Mouse (Mus musculus) WW6 (cell line): Measurements from ENCODE around the gene Banf1.
A peak's percentile ranks its signal among the peaks of the same experiment; 100 is the strongest.
"Not testable (repeated sequence)": the region's sequence is repeated elsewhere in the genome, so short reads cannot be mapped to it uniquely, and the experiment has no call there.

Source experiments
- DNase-seq: peaks from one replicate; pipeline ENCODE4 v3.0.0-alpha.2; 2013; ENCODE audit warnings: low read depth, low spot score

Gene Banf1

DNA sequence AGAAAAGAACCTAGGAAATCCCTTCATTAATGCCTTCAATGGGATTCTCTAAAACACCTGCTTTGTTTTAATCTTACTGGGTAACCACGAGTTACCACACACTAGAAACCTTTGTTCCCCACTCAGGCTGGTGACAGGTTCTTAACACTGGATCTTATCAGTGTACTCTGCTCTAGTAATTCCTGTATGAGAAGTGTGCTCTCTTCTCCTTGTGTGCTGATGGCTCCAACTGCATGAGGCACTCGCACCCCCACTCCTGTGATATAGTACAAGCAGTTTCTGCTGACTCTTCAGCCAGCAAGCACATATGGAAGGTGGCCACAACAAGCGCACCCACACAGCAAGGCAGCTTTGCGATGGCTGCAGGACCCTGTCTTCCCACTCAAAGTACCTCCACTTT, 7.2 kb upstream of the Banf1 start:
- no peak for DNase-seq

GRCm38 (mm10) chr19:5372724-5373123, 5.8 kb upstream of the Banf1 start:
- DNase-seq: no peak

- no peak for DNase-seq
Observed at GRCm38 (mm10) chr19:5370932-5371331, 4.0 kb upstream of the Banf1 start.

- DNase-seq: no peak
Observed at GRCm38 (mm10) chr19:5367455-5367854, 487 bp upstream of the Banf1 start.

GRCm38 (mm10) chr19:5366175-5367052, 554 bp downstream of the Banf1 start, which contains the start of gene Eif1ad:
TSS of gene Eif1ad (plus strand) at chr19:5366741.
- peak; percentile 94 for DNase-seq

DNA sequence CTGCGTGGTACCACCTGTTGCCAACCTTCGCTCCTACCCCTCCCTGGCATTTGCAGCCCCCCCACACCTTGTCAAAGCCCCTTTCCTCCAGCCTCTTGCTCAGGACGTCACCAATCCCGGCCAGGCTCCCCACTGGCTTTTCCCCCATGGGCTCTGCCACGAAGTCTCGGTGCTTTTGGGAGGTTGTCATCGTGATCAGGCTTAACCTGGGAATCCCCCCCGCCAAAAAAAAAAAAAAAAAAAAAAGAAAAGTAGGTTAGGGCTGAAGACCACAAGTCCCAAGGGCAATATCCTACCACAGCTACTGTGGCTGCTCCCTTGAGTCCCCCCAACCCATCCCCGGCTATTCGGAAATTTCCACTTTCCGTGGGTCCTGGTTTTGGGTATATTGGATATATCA, 1.2 kb downstream of the Banf1 start:
- no peak for DNase-seq

DNA sequence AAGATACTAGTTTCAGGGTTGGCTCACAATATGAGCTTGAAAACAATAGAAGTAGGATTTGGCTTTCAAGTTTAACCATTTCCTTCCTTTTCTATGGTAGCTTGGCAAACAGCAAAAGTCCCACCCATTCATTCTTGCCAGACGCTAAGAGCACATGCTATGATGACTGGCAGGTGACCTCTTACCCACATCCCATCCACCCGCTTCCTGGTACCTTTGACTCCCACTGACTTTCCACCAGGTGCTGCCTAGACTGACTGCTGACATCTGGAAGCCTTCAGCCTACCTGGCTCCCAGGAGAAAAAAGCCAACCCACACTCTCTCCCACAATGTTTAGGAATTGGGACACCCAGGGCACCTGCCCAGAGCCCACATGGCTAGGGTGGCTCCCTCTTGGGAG, 2.8 kb downstream of the Banf1 start:
- DNase-seq: no peak

- DNase-seq: no peak
Observed at GRCm38 (mm10) chr19:5362186-5362585, 4.8 kb downstream of the Banf1 start.

DNA sequence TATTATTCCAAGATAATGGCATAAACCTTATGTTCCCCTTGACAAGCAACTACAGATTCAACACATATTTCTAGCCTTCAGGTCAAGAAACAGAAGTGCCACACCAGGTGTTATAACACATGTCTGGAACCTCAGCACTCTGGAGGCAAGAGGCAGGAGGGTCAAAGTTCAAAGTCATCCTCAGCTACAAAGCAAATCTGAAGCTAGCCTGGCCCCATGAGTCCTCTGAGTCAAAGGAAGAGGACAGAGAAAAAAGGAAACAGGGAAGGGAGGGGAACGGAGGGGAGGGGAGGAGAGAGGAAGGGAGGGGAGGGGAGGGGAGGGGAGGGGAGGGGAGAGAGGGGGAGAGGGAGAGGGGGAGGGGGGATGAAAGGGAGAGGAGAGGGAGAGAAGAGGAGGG, 10.9 kb downstream of the Banf1 start:
- DNase-seq: no peak

DNA sequence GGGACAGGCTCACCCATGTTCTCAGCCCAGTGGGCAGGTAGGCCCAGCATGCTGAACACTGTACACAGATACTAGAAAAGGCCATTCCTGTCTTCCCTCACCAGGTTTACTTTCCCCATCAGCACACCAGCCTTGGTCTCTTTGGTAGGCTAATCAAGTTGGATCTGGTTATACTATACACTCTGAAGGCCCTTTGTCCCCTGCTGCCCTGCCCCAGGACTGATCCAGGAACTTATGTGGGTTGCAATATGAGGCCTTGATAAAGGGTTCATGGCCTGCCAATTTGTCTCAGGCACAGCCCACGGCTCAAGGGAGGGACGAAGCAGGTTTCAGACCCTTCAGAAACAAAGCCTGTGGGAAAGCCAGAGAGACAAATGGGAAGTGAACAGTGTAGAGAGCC, 13.4 kb downstream of the Banf1 start:
- no peak for DNase-seq

- DNase-seq: not testable (repeated sequence)
Observed at GRCm38 (mm10) chr19:5349502-5349873, 17.5 kb downstream of the Banf1 start, which contains the start of gene Cst6. TSS of gene Cst6 (minus strand) at chr19:5349574.

- DNase-seq: no peak
Observed at GRCm38 (mm10) chr19:5348526-5349501, 18.2 kb downstream of the Banf1 start.

DNA sequence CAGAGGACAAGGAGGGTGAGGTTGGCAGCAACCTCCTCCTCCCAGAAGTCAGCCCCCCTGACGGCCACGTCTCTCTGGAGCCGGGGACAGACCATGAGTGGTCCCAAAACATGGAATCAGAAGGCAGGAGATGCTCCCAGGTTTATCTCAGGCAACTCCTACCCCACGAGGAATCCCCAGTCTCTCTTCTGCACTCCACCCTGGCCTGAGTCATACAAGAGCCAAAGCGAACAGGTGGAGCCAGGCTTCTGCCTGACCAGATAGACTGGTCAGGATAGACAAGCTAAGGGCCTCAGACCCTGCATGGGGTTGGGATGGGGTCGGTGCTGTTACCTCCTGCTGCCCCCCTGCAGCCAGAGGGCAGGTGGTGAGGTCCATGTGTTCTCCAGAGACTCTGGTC, 18.9 kb downstream of the Banf1 start:
- DNase-seq: no peak

DNA sequence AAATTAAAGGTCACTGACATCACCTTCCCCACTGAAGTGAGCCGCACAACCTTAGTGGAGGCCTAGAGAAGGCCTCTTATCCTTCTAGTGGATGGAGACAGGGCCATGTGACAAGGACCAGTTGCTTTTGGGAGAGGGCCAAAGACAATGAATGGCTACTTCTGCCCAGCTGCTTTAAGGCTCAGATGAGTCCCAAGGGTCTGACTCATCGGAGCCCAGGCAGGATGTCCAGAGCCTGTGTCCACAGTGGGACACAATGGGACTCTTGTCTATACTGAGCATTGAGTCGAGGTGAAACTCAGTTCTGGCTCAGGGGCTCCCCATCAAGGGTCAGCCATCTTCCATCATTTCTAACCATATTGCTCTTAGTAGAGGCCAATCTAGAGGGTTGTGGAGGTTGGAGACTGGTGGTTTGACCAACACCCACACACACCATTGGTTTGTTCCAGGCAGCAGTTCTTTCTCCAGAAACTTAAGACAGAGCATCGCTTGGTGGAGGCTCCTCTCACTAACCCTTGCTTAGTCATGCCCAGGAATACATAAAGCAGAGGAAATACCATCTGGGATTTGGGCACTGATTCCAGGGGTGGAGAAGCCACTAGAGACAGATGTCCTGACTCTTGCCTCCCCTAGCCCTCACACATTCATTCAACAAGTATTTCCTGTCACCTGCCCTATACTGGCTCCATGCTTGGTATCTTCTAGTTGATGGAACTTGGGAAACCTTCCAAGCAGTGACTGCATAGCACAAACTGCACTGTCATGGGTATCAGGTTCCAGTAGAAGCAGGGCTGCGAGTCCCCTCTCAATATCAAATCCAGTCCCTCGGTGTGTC, 21.5 kb downstream of the Banf1 start:
- DNase-seq: no peak

DNA sequence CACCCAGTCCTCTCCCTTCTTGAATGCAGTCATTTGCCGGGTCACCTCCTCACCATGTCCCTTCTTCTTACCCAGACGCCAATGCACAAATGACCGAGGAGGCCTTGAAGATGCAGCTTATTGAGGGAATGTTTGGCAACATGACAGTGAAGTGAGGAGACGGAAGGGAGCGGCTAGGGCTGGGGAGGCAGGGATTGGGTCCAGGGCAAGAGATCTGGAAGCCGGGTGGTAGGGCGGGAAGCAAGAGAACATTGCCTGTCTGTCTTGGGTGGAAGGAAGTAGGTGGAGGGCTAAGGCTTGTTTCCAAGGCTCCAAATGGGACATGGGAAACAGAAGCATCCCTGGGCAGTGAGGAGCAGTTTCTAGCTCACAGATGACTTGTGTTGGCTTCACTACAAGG, 25.6 kb downstream of the Banf1 start:
- no peak for DNase-seq

GRCm38 (mm10) chr19:5337975-5338374, 29.0 kb downstream of the Banf1 start:
- DNase-seq: peak; percentile 52

DNA sequence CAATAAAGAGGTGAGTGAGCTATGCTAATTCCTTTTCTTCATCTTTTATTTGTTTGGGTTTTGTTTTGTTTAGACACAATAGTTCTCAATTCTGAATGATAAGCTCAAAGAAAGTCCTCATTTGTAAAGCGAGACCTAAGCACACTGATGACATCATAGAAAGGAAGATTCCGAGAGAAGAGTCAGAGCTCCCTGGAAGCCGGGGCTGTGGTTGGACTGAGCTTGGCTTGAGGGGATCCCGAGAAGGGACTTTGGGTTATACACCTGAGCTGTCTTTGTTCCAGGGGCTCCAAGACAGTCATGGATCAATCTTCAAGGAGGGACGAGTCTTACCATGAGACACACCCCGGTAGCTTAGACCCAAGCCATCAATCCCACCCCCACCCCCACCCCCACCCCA, 31.5 kb downstream of the Banf1 start, which contains the start of gene Catsper1:
TSS of gene Catsper1 (plus strand) at position 301 of the 400 bp plus-strand sequence.
- DNase-seq: no peak

DNA sequence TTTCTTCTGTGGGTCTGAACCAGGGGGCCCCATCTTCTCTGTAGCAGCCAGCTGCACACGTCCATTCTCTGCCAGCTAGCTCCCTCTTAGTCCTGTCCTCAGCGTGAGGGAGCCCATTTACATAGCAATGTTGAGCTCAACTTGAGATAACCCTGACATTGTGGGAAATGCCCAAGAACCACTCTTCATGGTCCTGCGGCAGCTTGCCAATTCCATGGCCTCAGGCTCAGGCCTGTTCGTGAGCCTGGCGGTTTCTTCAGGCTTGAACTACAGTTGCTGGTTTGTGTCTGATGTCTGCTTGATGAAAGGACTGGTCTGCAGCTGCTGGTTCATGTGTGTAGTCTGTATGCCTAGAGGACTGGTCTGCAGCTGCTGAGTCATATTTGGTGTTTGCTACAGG, 32.2 kb downstream of the Banf1 start:
- no peak for DNase-seq

DNA sequence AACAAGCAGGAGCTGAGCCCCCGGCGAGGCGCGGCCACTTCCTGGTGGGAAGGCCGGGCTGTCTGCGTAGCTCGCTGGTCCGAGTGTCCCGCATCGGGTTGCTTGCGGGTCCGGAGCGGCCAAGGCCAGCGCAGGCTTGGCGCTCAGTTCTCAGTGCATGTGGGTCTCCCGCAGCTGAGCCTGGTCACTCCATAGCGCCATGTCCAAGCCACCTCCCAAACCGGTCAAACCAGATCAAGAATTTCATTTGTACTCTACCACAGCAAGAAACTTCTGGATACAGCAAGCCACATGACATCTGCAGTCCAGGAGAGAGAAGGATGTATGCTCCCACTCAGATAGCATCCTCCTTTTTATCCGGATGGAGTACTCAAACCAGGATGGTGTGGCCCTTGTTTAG, 39.0 kb downstream of the Banf1 start:
- no peak for DNase-seq

- DNase-seq: no peak
Observed at GRCm38 (mm10) chr19:5323801-5324200, 43.2 kb downstream of the Banf1 start.
